Mouse (Mus musculus): ENCODE results near the gene Rgs12.
A peak's percentile ranks its signal among the peaks of the same experiment; 100 is the strongest.

Gene Rgs12

GRCm38 (mm10) chr5:35033619-35034018 is 84.4 kb downstream of the Rgs12 start:
- DNase-seq: no peak

GRCm38 (mm10) chr5:35035141-35035540 is 85.9 kb downstream of the Rgs12 start:
- no peak for DNase-seq

- no peak for DNase-seq
These were observed 86.5 kb downstream of the Rgs12 start for GRCm38 (mm10) chr5:35035795-35036194.

GRCm38 (mm10) chr5:35037438-35037837 is 88.2 kb downstream of the Rgs12 start:
- no peak for DNase-seq

- DNase-seq: no peak
These were observed 92.1 kb downstream of the Rgs12 start, which contains the start of gene Hgfac for GRCm38 (mm10) chr5:35041268-35041829. TSS of gene Hgfac (plus strand) at chr5:35041509.

- DNase-seq: no peak
These were observed 93.3 kb downstream of the Rgs12 start for GRCm38 (mm10) chr5:35042431-35043109.

- peak; percentile 87 for DNase-seq
These were observed 93.8 kb downstream of the Rgs12 start for GRCm38 (mm10) chr5:35043110-35043451.

- no peak for DNase-seq
These were observed 101.3 kb downstream of the Rgs12 start for GRCm38 (mm10) chr5:35050541-35050940.

GRCm38 (mm10) chr5:35054628-35055027 is 105.4 kb downstream of the Rgs12 start:
- DNase-seq: no peak

- DNase-seq: no peak
These were observed 105.8 kb downstream of the Rgs12 start for GRCm38 (mm10) chr5:35055076-35055475.

GRCm38 (mm10) chr5:35056604-35057432 is 107.6 kb downstream of the Rgs12 start, which contains the start of gene Dok7:
TSS of gene Dok7 (plus strand) at chr5:35056766.
- DNase-seq: peak; percentile 69

- no peak for DNase-seq
These were observed 108.3 kb downstream of the Rgs12 start for GRCm38 (mm10) chr5:35057582-35057981.

GRCm38 (mm10) chr5:35058216-35058615 is 109.0 kb downstream of the Rgs12 start:
- DNase-seq: no peak

- DNase-seq: no peak
These were observed 110.9 kb downstream of the Rgs12 start for GRCm38 (mm10) chr5:35060098-35060497.

GRCm38 (mm10) chr5:35069841-35070240 is 120.6 kb downstream of the Rgs12 start:
- no peak for DNase-seq

GRCm38 (mm10) chr5:35070314-35070713 is 121.1 kb downstream of the Rgs12 start:
- no peak for DNase-seq

- no peak for DNase-seq
These were observed 121.7 kb downstream of the Rgs12 start for GRCm38 (mm10) chr5:35070953-35071352.

GRCm38 (mm10) chr5:35071855-35072254 is 122.6 kb downstream of the Rgs12 start:
- DNase-seq: no peak

GRCm38 (mm10) chr5:35073235-35073634 is 124.0 kb downstream of the Rgs12 start:
- no peak for DNase-seq

- peak; percentile 65 for DNase-seq
These were observed 124.7 kb downstream of the Rgs12 start for GRCm38 (mm10) chr5:35073992-35074391.

GRCm38 (mm10) chr5:35076369-35076768 is 127.1 kb downstream of the Rgs12 start:
- DNase-seq: no peak

- no peak for DNase-seq
These were observed 129.9 kb downstream of the Rgs12 start for GRCm38 (mm10) chr5:35079101-35079500.

- no peak for DNase-seq
These were observed 135.7 kb downstream of the Rgs12 start for GRCm38 (mm10) chr5:35084913-35085312.
